Mouse (Mus musculus) heart, postnatal 0 days (tissue): ENCODE measurements around the gene Phc2.

Source experiments
- CTCF ChIP-seq: IDR thresholded peaks from 2 replicates; pipeline ENCODE4 v1.5.1; 2016; ENCODE audit warnings: antibody characterized with exemption, control low read depth, low read depth
- EP300 ChIP-seq: IDR thresholded peaks from 2 replicates; pipeline ENCODE4 v1.6.1; 2016; ENCODE audit warnings: antibody characterized with exemption, low read depth

DNA sequence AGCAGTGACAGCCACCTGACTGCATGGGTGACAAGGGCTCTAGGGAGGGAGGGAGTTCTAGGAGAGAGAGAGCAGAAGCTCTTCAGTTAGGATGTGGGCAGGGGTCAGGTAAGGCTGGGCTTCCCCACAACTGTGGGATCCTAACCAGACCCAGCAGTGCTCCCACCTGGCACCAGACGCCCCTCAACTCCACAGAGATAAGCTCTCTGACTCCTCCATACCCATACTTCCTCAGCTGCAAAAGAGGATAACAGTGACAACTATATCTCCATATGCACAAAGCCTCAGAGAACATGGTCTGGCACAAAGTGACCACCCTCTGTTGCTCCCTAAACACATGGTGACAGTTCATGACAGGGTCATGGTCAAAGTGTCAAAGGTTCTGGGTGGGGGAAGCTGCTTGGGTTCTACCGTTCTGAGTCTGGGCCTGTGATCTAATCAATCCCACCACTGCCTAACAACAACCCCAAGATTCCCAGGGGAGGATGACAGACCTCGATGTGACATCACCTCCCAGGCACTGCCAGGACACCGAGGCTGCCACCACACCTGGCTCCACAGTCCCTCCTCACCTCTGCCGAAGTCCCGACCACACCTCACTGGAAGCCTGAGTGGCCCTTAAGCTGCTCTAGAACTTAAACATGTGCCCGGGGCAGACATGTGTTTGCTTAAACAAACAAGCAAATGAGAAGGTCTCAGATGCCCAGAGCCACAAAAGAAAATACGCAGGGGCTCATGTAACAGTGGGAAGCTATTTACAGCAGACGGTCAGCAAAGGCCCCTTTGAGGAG, 147.4 kb downstream of the Phc2 start:
- TF ChIP-seq CTCF (no peak), EP300 (no peak)
